Mouse (Mus musculus): ENCODE measurements around the gene Timp4. TPM values are rescaled to one million over a fixed set of nuclear protein-coding genes. Genes with fewer than 3 reads are reported as not detected.

Gene Timp4
- polyA plus RNA-seq (2015; fragmentation: Nextera tagmentation; extraction: Ambion mirVana): 0.78 and 0.86 TPM in 2 replicates

DNA sequence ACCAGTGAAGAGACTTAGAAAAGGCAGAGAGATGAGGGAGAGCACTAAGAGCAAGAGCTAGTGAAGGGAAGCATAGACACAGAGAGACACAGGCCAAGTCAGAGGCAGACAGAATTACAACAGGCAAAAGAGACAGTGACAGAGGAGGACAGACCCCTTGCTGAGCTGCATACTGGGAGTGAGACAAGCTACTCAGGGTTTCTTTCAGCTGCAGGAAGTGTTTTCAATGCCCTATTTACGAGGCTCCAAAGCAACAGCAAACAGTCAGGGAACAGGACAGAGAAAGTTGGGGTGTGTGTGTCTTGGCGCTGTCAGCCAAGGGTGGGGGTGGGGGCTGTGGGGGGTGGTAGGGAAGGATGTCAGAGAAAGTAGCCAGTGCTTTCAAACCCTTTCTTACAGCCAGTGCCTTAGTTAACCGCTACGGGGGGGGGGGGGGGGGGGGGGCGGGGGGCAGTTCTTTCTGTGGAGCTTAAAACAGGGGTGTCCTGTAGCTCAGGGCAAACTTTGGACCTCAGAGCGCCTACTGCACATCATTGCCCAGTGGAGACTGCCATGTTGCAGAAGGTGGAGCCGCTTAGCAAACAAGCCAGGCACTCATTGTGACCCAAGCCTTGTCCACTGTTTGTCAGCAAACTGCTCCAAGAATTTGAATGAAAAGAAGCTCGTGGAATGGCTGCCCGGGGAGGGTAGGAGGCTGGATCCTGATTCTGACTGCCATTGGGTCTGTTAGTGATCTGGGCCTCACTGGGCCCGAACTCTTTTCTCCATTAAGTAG is at the start of gene Timp4:
TSS of gene Timp4 (minus strand) at position 107 of the 775 bp plus-strand sequence.
- peak; percentile 14 for DNase-seq (ENCODE audit: low spot score)

DNA sequence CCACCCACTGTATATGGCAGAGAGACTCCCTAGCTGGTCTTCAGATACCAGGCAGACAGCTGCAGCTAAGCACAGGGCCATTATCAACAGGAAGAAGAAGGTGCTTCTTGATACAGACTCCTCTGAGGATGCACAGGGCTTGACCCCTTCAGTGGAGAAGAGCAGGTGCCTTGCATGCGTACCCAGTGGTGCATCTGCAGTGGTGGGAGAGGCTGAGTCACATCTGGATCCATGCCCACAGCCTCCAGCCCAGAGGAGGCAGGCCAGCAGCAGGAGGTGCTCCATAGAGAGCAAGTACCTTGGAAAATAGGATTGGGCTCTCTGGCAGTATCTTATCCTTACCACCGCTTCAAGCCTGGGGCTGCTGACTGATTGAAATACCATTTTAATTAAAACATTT is 41.9 kb upstream of the Timp4 start:
- DNase-seq (ENCODE audit: low spot score): no peak

DNA sequence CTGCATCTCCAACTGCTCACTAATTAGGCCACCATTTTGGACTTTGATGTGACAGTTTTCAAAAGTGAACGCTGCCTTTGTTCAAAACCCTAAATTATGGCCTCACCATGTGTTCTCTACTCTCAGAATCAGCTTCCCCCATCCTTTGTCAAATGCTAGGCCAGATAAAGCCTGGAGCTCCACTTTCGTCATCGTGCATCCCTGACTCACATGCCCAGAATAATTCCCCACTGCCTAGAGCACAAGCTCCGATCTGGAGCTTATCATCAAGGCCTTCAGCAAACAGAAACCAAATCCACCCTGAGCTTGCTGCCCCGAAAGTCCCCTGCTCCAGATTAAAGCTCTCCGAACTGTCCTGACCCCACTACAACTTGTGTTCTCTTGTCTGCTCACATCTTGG is 40.6 kb upstream of the Timp4 start:
- no peak for DNase-seq (ENCODE audit: low spot score)

DNA sequence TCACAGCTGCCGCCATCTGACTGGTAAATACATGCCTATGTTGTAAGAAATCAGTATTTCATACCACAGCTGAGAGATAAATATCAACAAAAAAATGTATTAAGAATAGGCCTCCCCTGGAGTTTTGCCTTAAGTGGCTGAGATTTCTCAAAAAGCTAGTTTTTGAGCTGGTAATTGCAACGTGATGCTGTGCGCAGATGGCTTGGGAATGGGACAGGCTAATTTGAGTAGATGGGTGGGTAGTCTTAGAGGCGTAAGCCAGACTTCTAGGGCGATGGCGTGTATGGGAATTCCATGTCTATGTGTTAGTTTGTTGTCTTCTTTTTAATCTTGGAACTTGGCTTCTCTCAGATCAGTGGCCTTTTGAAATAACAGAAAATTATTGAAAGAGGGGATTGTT is 39.8 kb upstream of the Timp4 start:
- DNase-seq (ENCODE audit: low spot score): no peak

DNA sequence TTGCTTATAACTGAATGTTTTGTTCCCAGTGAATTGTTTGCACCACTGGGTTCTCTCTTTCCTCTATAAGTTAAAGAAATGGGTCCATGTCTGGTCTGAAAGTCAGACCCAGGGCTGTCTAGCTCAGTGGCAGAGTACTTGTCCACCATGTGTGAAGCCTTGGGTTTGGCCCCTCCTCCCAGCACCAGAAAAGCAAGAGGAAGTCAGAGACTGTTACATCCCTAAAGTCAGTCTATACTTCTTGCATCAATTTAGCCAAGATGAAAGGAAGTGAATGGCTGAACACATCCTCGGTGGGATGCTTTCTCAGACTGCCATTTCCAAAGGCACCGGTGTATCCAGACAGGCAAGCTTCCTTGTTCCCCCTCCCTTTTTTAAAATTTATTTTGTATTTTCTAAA is 39.1 kb upstream of the Timp4 start:
- DNase-seq (ENCODE audit: low spot score): no peak

DNA sequence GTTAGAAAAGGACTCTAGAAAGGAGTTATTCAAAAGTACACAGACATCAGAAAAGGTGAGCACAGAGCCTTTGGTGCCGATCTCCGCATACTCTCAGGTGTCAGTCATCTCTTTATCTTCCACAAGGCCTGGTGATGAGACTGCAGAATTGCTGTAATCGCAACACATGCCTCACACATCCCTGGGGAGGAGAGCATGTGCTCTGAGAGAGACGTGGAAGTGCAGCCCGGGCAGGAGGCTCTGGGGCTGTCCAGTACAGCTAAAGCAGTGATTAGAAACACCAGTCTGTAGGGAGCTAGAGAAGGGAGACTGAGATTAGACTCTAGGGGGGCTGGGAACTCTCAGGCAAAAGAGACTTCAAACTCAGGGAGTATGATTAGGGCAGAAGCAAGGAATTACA is 38.6 kb upstream of the Timp4 start:
- DNase-seq (ENCODE audit: low spot score): no peak

DNA sequence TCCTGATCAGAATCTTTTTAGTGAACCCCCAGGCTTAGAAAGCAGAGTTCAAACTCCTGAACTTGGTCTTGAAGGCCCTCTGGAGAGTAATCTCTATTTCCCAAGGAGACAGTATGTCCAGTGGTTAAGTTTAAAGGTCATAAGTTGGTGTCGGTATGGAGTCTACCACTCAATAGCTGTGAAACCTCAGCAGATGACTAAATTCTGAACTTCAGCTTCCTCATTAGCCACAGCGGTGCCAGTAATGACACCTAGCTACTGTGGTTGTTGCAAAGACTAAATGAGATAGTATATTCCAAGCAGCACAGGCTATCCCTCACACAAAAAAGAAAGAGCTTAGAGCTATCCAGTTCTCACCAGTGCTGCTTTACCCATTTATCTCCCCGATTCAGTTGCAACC is 36.2 kb upstream of the Timp4 start:
- no peak for DNase-seq (ENCODE audit: low spot score)

DNA sequence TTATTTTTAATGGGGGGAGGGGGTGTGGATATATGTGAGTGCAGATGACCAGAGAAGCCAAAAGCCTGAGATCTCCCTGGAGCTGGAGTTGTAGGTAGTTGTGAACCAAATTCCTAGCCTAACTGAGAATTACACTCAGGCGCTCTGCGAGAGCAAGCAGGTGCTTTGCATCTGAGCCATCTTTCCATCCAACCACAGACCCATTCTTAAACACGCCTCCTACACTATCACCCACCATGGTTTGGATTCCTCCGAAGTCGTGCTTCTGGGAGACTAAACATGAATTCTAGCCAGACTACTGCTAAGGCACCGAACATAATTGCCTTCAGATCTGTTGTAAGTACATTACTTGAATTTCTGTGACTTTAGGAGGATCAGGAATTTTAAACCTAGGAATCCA is 34.4 kb upstream of the Timp4 start:
- no peak for DNase-seq (ENCODE audit: low spot score)

DNA sequence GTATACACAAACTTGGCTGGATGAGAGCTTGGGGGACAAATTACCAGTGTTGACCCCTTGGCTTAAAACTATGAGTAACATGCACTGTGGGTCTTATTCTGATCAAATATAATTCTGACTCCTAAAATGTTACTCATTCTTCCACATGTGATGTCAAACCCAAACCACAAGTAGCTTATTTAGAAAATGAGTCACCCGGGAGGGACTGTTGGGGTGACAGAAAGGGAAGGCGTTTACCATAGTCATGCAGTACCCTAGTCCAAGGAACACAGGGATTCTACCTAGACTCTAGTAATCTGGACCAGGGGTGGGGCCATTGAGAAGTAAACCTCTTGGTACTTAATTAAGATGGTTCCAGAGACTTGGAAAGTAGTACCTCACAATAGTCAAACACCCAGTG is 32.1 kb upstream of the Timp4 start:
- DNase-seq (ENCODE audit: low spot score): no peak

DNA sequence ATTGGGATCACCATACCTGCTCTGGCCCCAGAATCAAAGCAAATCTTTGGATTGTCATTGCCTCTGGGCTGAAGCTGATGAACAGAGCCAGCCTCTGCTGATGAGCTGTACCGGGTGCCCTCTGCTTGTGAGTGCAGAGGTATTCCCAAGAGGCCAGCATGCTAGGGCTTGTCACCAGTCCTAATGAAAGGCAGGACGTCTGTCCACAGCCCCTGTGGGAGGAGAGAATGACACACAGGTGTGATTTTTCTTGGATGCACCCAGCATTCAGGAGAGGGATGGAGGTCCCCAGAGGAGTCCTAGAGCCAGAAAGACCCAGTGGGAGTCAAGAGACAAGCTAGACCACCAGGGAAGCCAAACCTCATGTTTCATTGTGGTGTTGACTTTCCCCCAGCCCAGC is 27.6 kb upstream of the Timp4 start:
- DNase-seq (ENCODE audit: low spot score): no peak

DNA sequence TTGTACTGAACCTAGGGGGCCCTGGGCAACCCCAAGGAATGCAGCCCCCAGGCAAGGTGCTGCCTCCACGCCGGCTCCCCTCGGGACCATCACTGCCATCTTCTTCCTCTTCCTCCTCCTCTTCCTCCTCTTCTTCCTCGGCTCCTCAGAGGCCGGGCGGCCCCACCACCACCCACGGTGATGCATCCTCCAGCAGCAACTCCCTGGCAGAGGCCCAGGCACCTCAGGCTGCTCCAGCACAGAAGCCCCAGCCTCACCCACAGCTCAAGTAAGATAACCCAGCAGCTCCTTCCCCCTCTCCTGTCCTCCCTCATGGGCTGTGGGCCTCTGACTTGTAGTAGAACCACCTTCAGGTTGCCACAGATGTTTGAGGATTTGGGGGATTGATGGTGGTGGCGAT is 26.1 kb upstream of the Timp4 start:
- DNase-seq (ENCODE audit: low spot score): no peak

DNA sequence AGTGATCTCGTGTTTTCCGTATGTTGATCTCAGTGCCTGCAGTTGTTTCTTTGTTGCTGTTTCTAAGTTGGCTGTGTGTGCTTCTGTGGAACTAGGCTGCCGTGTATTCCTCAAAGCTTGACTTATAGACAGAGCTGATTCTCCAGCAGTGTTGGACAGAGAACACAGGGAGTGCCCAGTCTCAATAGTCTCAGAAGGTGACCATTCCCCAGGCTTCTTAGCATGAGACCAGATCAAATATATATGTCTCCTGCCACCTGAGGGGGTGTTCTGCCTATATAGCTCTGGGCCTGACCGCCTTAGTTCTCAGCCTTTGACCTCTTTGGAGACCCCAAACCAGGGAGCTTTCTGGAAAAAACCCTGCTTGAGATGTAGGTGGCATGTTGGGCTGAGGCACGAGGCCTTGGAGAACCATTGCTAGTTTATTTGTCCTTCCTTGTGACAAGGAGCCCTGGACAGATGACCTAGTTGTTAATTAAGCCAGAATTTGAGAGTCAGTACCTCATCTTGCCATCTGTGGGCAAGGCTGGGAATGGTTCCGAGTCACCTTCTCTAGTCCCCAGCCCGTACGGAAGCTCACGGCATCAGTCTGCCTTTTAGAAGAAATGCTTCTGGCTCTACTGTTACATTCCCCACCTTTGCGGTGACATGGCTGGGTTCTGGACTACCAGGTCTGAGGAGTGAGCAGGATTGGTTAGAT is 23.3 kb upstream of the Timp4 start:
- no peak for DNase-seq (ENCODE audit: low spot score)

DNA sequence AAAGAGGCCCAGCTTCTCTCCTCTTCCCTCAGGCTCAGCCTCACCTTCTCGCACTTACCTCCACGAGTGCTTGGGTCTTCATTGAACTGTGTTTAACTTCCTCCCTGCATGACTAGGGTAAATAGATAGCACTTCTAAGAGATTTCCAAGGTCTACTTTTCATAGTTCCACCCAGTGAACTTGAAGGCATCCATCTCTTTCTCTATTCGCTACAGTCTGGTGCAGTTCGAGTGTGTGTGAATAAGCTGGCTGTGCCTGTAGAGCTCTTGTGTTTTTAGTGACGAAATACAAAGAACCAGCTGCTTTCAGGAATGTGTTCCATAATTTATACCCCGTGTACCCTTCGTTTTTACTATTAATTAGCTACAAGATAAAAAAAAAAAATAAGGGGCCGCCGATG is 22.7 kb upstream of the Timp4 start:
- no peak for DNase-seq (ENCODE audit: low spot score)

DNA sequence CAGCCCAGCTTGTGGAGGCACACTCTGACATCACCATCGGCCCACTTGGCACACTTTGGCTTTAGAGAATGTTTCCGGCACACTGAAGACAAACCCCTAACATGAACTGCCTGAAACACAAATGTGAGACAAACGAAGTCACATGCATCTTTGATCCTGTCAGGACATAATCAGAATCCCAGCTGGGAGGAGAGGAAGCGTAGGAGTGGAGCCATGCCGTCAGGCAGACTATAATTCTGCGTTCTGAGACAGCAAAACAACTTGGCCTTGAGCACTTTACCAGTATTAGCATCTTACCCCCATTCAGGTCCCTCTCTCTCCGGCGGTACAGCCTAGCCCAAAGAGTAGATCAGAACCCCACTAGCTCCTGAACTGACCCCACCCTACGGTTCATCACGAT is 21.3 kb upstream of the Timp4 start:
- no peak for DNase-seq (ENCODE audit: low spot score)

DNA sequence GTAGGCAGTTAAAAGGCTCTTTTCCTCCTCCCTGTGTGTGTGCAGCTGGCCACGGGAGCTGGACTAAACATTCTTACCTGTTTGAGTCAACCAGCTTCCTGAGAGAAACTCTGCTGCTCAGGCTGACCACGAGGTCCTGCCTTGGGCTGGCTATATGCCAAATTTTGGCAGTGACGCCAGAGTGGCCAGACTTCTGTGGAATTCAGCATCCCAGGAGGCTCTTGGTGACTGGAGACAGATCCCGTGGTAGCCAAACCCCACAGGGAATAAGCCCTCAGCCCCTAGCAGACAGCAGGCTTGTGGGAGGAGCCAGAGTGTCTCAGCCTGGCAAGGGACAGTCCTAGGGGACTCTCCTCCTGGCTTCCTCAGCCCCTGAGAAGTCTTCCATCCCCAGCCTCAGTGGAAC is 19.9 kb upstream of the Timp4 start:
- no peak for DNase-seq (ENCODE audit: low spot score)

DNA sequence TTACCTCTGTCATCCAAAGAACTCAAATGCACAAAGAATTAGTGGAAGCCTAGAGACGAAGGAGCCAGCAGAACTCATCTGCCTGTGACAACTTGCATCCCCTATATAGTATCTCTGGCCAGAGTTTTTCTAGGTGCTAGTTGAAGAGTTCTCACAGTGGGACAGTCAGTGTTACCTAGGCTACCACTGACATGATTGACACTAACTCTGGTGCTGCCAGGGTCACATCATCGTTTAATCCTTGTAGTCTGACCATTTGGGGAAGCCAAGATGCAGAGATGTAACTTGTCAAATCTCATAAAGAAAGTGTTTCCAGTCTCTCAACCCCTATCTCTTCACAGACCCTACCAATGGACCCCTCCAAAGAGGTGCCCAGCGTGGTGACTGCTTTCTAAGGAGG is 19.3 kb upstream of the Timp4 start:
- no peak for DNase-seq (ENCODE audit: low spot score)

DNA sequence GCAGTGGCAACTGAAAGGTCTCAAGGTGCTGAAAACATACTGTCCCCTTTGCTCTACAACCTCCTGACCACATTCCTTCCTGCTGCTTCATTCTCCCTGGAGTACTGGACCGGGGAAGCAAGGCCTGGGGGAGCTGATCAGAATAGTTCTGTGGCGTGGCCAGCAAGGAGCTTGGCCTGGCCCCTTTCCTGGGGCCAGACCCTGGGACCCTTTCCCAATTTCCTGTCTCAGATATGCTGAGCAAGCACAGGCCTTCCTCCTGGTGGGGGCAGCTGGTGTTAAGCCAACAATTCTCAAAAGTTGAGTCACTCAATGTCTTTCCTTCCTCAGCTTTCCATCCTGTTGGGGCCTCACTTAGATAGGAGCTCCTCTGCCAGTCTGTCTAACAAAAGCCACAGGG is 18.1 kb upstream of the Timp4 start:
- no peak for DNase-seq (ENCODE audit: low spot score)

DNA sequence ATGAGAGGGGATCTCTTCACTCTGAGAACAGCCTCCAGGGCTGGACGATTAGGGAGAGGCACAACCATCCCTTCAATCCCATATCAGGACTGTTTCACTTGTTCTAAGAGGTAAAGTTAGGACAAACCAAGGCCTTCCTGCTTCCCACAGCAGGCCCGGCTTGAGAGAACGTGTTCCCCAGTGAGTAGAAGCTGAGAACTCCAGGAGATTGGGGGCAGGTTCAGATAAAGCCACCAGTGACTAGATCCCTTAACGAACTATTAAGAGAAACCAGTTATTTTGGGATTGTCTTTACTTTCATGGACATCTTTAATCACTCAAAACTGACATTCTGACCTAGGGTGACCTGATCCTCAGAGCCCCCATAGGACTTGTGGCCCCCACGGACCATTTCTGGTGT is 17.6 kb upstream of the Timp4 start:
- DNase-seq (ENCODE audit: low spot score): no peak

DNA sequence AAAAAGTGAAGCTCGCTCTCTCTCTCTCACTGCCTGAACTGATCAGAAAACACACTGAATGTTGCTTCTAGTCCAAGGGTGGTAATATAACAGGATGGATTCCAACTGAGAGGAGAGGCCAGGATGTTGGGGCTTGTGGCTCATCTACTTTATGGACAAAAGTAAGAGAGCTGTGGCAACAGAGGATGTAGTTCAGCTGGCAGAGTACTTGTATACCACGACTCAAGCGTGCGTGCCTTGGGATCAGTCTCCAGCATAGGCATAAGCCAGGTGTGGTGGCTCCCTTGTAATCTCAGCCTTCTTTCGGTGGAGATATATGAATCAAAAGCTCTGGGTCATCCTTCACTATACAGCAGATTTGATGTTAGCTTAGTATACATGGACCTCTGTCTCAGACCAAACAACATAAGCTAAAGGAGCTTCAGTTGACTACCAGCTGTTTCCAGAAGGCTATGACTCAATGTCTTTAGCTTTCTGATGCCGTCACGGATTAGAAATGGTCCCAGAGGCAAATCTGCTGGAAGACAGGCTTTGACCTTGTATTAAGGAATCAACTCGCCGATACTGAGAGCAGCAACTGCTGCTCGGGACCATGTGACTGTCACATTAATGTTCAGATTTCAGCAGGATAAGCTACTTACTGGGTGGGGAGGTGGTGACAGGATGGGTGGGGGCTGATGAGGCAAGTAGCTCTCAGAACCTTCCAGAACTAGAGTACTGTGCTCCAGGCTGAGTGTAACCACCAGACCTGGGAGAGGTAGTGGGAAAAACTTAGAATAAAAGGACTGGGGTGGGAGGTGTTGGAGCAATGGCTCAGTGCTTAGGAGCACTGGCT is 16.8 kb upstream of the Timp4 start:
- no peak for DNase-seq (ENCODE audit: low spot score)

DNA sequence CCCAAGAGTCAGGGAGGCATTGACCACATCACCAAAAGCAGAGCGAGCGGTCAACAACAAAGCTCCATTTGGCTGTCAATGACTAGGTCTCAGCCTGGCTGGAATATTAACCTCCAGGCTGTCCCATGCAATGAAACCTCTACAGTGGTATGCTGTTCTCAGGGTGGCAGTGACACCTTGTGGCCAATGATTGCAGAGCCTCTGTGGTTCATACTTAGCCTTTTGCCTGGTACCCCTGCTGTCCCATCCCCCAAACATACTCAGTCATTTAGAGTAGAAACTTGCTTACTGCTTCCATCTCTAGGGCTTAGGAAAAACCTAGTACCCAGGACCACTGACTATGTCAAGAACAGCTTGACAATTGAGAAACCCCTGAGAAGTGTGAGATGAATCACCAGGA is 15.9 kb upstream of the Timp4 start:
- peak; percentile 45 for DNase-seq (ENCODE audit: low spot score)

DNA sequence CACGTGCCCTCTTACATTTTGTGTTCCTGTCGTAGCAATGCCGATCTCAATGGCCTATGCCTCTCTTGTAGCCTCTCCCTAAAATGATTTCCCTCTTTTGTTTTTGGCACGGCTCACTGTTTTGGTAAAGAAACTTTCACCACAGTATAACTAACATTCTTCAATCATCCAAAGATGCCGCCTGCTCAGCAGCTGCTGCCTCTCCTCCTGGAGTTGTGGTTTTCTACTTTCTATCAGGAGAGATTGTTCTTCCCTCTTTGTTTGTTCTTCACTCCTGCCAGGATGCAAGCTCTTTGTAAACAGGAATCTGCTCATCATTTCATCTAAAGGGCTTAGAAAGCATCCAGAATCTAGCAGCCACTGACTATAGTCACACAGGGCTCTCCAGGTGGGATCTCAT is 14.8 kb upstream of the Timp4 start:
- DNase-seq (ENCODE audit: low spot score): no peak

DNA sequence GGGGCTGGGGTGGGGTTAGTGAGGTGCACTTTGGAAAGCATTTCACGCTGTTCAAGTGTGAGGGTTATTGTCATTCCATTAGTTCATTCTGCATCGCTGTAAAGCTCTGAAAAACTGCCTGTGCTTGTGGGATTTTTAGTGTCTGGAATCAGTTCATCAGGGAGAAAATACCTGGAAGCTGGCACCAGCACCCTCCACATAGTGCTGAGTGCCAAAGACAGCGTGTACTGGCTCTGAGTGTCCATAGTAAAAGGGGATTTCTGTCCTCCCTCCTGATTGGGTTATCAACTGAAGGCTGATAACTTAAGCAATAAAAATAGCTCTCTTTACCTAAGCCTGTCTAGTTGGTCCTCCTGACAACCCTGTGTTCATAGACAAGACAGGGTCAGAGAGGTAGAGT is 8.5 kb upstream of the Timp4 start:
- no peak for DNase-seq (ENCODE audit: low spot score)
